Mouse (Mus musculus): ENCODE results near the gene Emcn. TPM values are rescaled to one million over a fixed set of nuclear protein-coding genes. Genes with fewer than 3 reads are reported as not detected.

Emcn gene
- polyA plus RNA-seq, 1 experiment = 4.5 TPM

DNA sequence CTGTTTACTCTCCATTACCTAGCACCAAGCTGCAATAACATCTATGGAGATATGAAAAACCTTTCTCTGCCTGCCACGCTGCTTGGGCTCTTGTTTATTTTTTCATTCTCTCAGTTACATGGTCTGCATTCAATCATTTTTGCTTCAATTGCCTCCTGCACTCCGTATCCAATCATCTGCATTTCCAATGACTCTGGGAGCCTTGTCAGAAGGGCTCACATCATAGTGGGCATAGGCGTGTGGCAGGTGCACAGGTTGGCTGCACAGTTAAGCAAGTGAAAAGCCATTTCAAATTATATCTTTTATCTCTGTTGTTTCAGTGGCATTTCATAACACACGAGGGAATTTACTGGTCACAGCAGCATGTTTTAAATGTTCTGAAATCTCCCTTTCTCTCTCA lies 125.1 kb downstream of the Emcn start:
- no peak overlapping the region for H3K27ac ChIP-seq (ENCODE audit: insufficient read depth, low read depth, low read length)
- H3K4me1 ChIP-seq (ENCODE audit: control insufficient read depth, insufficient read depth, insufficient read length, low read length) = no peaks in the 10 kb centered on the region
- TF ChIP-seq POLR2A (IDR thresholded peaks at IDR 0.05; ENCODE audit: low read depth, low read length) = no peak
- TF ChIP-seq CTCF (IDR thresholded peaks at IDR 0.05; ENCODE audit: extremely low read depth, insufficient read length, insufficient replicate concordance, low read depth, low read length) = no peak
- H3K4me3 ChIP-seq (ENCODE audit: low read depth, low read length) = no peak overlapping the region
- WGBS = 50% methylated on average over 4 of the region's 4 CpGs
- no peaks in the 10 kb centered on the region for H3K36me3 ChIP-seq (ENCODE audit: control insufficient read depth, insufficient read depth, low read length)
- no peaks in the 10 kb centered on the region for H3K27me3 ChIP-seq (ENCODE audit: control insufficient read depth, insufficient read depth, low read length)

DNA sequence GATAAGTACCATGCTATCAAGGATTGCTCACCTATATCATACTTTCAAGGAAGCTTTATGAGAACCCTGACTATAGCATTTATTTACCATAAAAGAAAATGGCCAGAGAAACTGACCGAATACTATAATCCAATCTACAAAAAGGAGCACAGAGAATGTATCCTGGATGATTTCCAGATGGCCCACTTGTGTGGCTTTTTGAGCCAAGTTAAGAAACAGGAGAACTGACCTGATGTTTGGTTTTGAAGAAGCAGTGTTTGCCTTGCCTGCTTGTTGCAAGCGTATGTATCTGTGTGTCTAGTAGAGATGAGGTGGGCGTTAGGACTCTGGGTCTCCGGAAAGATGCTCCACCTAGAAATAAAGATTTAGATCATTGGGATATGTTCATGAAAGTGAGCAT lies 125.9 kb downstream of the Emcn start:
- no peak for TF ChIP-seq CTCF (IDR thresholded peaks at IDR 0.05; ENCODE audit: extremely low read depth, insufficient read length, insufficient replicate concordance, low read depth, low read length)
- TF ChIP-seq POLR2A (IDR thresholded peaks at IDR 0.05; ENCODE audit: low read depth, low read length) = no peak
- Histone ChIP-seq H3K4me1 (ENCODE audit: control insufficient read depth, insufficient read depth, insufficient read length, low read length) (no peaks in the 10 kb centered on the region), H3K27ac (ENCODE audit: insufficient read depth, low read depth, low read length) (no peak overlapping the region), H3K27me3 (ENCODE audit: control insufficient read depth, insufficient read depth, low read length) (no peaks in the 10 kb centered on the region), H3K36me3 (ENCODE audit: control insufficient read depth, insufficient read depth, low read length) (no peaks in the 10 kb centered on the region), H3K4me3 (ENCODE audit: low read depth, low read length) (no peak overlapping the region)
- WGBS = 88% methylated on average over 4 of the region's 4 CpGs

- 90% methylated on average over 1 of the region's 1 CpGs for WGBS
- Histone ChIP-seq H3K36me3 (ENCODE audit: control insufficient read depth, insufficient read depth, low read length) (no peaks in the 10 kb centered on the region), H3K27me3 (ENCODE audit: control insufficient read depth, insufficient read depth, low read length) (no peaks in the 10 kb centered on the region), H3K4me3 (ENCODE audit: low read depth, low read length) (no peak overlapping the region), H3K27ac (ENCODE audit: insufficient read depth, low read depth, low read length) (no peak overlapping the region), H3K4me1 (ENCODE audit: control insufficient read depth, insufficient read depth, insufficient read length, low read length) (no peaks in the 10 kb centered on the region)
- TF ChIP-seq CTCF (IDR thresholded peaks at IDR 0.05; ENCODE audit: extremely low read depth, insufficient read length, insufficient replicate concordance, low read depth, low read length) (no peak), POLR2A (IDR thresholded peaks at IDR 0.05; ENCODE audit: low read depth, low read length) (no peak)
Observed at GRCm38 (mm10) chr3:137467386-137467785, 126.5 kb downstream of the Emcn start.

DNA sequence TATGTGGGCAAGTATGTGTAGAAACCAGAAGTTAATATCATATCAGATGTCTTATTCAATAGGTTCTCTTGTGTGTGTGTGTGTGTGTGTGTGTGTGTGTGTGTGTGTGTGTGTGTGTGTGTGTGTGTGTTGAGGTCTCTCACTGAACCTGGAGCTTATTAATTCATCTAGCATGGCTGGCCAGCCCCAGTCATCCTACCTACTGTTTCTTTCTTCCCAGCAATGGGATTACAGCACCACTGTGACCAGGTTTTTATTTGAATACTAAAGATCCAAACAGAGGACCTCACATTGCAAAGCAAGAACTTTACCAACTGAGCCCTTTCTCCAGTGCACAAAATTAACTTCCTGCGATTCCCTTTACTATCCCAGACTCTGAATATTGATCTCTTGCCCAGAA lies 131.3 kb downstream of the Emcn start:
- Histone ChIP-seq H3K4me1 (ENCODE audit: control insufficient read depth, insufficient read depth, insufficient read length, low read length) (no peaks in the 10 kb centered on the region), H3K4me3 (ENCODE audit: low read depth, low read length) (no peak overlapping the region), H3K27ac (ENCODE audit: insufficient read depth, low read depth, low read length) (no peak overlapping the region), H3K36me3 (ENCODE audit: control insufficient read depth, insufficient read depth, low read length) (no peaks in the 10 kb centered on the region), H3K27me3 (ENCODE audit: control insufficient read depth, insufficient read depth, low read length) (no peaks in the 10 kb centered on the region)
- TF ChIP-seq CTCF (IDR thresholded peaks at IDR 0.05; ENCODE audit: extremely low read depth, insufficient read length, insufficient replicate concordance, low read depth, low read length) = no peak
- no peak for TF ChIP-seq POLR2A (IDR thresholded peaks at IDR 0.05; ENCODE audit: low read depth, low read length)
- WGBS = 79% methylated on average over 1 of the region's 1 CpGs

DNA sequence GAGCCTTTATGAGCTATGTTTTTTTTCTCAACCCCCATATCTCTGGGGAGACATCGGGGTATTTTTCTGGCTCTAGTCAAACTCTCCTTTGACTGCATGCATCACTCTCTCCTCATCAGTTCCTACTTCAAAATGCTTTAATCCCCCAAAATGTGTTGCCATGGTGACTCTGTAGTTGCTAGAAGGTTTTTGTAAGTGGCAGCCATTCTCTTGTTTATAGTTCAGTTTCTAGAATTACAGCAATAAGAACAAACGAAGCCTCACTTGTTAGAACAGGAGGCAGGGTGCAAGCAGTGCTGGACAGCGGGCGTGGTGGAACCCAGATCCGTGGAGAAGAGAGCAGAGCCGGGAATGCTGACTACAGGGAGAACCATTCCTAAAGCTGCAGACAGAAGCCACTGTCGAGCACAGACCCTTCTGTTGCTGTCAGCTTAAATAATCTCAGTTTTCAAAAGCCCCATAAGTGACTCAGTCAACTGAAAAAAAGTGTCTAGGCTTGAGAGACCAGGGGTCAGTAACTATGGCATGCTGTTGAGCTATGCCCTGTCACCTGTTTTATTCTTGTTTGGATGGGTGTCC lies 139.0 kb downstream of the Emcn start:
- WGBS = 59% methylated on average over 7 of the region's 7 CpGs

DNA sequence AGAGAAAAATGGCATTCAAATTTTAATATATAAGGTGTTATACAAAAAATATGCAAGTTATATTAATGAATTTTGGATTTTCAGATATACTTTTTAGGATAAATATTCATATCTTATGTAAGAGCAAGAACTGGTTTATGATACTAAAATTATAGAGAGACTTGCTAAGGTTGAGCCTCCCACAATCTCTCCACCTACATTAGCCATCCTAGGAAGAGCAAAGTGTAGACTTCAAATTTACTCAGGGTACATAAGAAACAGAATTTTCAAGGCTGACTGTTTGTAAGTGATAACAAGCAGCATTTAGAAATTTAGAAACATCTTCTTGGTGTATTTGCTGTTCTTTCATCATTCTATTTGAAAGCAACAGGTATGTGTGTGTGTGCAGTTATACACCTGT lies 140.3 kb downstream of the Emcn start:
- H3K27me3 ChIP-seq (ENCODE audit: control insufficient read depth, insufficient read depth, low read length) = no peaks in the 10 kb centered on the region
- H3K27ac ChIP-seq (ENCODE audit: insufficient read depth, low read depth, low read length) = no peak overlapping the region
- TF ChIP-seq CTCF (IDR thresholded peaks at IDR 0.05; ENCODE audit: extremely low read depth, insufficient read length, insufficient replicate concordance, low read depth, low read length) (no peak), POLR2A (IDR thresholded peaks at IDR 0.05; ENCODE audit: low read depth, low read length) (no peak)
- H3K4me3 ChIP-seq (ENCODE audit: low read depth, low read length) = no peak overlapping the region
- no peaks in the 10 kb centered on the region for H3K36me3 ChIP-seq (ENCODE audit: control insufficient read depth, insufficient read depth, low read length)
- no peaks in the 10 kb centered on the region for H3K4me1 ChIP-seq (ENCODE audit: control insufficient read depth, insufficient read depth, insufficient read length, low read length)

More for the DNA sequence above, 139.0 kb downstream of the Emcn start:
- TF ChIP-seq CTCF (IDR thresholded peaks at IDR 0.05; ENCODE audit: extremely low read depth, insufficient read length, insufficient replicate concordance, low read depth, low read length) = no peak
- TF ChIP-seq POLR2A (IDR thresholded peaks at IDR 0.05; ENCODE audit: low read depth, low read length) = no peak
- H3K4me1 ChIP-seq (ENCODE audit: control insufficient read depth, insufficient read depth, insufficient read length, low read length) = no peaks in the 10 kb centered on the region
- H3K27me3 ChIP-seq (ENCODE audit: control insufficient read depth, insufficient read depth, low read length) = no peaks in the 10 kb centered on the region
- no peak overlapping the region for H3K27ac ChIP-seq (ENCODE audit: insufficient read depth, low read depth, low read length)
- H3K36me3 ChIP-seq (ENCODE audit: control insufficient read depth, insufficient read depth, low read length) = no peaks in the 10 kb centered on the region
- H3K4me3 ChIP-seq (ENCODE audit: low read depth, low read length) = no peak overlapping the region

Data from small intestine, adult 2 months (tissue).